7 mouse cellular contexts compared by ENCODE assay signal in genomic region chr11:43575376-43576151, GRCm38 (mm10). TPM values are rescaled to one million over a fixed set of nuclear protein-coding genes. Genes with fewer than 3 reads are reported as not detected.
A peak's percentile ranks its signal among the peaks of the same experiment; 100 is the strongest.
DNase-seq lines count a peak whose midpoint lies in the region; ATAC-seq and TF ChIP-seq lines count a peak whose summit lies in the region.

No protein-coding gene starts in this region.

- no peaks in the 10 kb centered on the region for H3K9me3 ChIP-seq in hindbrain, postnatal 0 days (ENCODE audit: low read length)
- H3K9me3 ChIP-seq in midbrain, embryonic 12.5 days = no peaks in the 10 kb centered on the region

- H3K27ac ChIP-seq in hindbrain, postnatal 0 days = peak overlapping the region; percentile 12
- peak overlapping the region; percentile 97 for H3K27ac ChIP-seq in midbrain, embryonic 12.5 days (replicated peaks)

- TF ChIP-seq CTCF in brain, embryonic 14.5 days (IDR thresholded peaks at IDR 0.05; ENCODE audit: borderline replicate concordance, extremely low read depth, insufficient read depth, insufficient read length) = no peak
- TF ChIP-seq CTCF in hindbrain, postnatal 0 days (IDR thresholded peaks at IDR 0.05; ENCODE audit: low read depth) = no peak

- H3K4me2 ChIP-seq in hindbrain, postnatal 0 days (ENCODE audit: low read depth, low read length) = no peak overlapping the region
- H3K4me2 ChIP-seq in midbrain, embryonic 12.5 days (replicated peaks) = peak overlapping the region; percentile 43

- no peak overlapping the region for H3K9ac ChIP-seq in hindbrain, postnatal 0 days (replicated peaks; ENCODE audit: low read length)
- H3K9ac ChIP-seq in midbrain, embryonic 12.5 days (replicated peaks) = peak overlapping the region; percentile 47

- ATAC-seq in hindbrain, postnatal 0 days = peak; percentile 81
- ATAC-seq in midbrain, embryonic 12.5 days (ENCODE audit: low FRiP score, low read depth) = peak; percentile 96

- no peak overlapping the region for H3K4me3 ChIP-seq in hindbrain, postnatal 0 days (ENCODE audit: low read length)
- H3K4me3 ChIP-seq in midbrain, embryonic 12.5 days = no peak overlapping the region

- H3K36me3 ChIP-seq in hindbrain, postnatal 0 days (ENCODE audit: insufficient read depth, low read length) = no peaks in the 10 kb centered on the region; the same call in 1 of the 2 replicates
- H3K36me3 ChIP-seq in midbrain, embryonic 12.5 days = peaks cover 13% of the 10 kb centered on the region

- no peaks in the 10 kb centered on the region for H3K27me3 ChIP-seq in hindbrain, postnatal 0 days (ENCODE audit: insufficient read depth, low read length)
- H3K27me3 ChIP-seq in midbrain, embryonic 12.5 days = no peaks in the 10 kb centered on the region

- 0 out of 2 replicates have a peak, but pooled peaks cover 6% of the 10 kb centered on the region for H3K4me1 ChIP-seq in hindbrain, postnatal 0 days (ENCODE audit: insufficient read depth, low read length)
- H3K4me1 ChIP-seq in midbrain, embryonic 12.5 days = peaks cover 39% of the 10 kb centered on the region

- DNase-seq in brain, embryonic 14.5 days (ENCODE audit: low read depth) = peak; percentile 86
- peak; percentile 63 for DNase-seq in embryo, embryonic 9.5 days (ENCODE audit: extremely low spot score)
- DNase-seq in hindbrain, postnatal 0 days (ENCODE audit: low spot score) = peak; percentile 32
- DNase-seq in adrenal gland, postnatal 25 days = no peak
- no peak for DNase-seq in layer of hippocampus, postnatal 14 days (ENCODE audit: low spot score in 2 of 2)
- DNase-seq in urinary bladder, postnatal 25 days (ENCODE audit: low spot score) = no peak

- no peak for TF ChIP-seq POLR2A in brain, embryonic 14.5 days (IDR thresholded peaks at IDR 0.05; ENCODE audit: borderline replicate concordance, extremely low read depth, insufficient read depth, insufficient read length, poor library complexity, severe bottlenecking)

- 8% methylated on average over 9 of the region's 9 CpGs for WGBS in hindbrain, postnatal 0 days
- 3% methylated on average over 9 of the region's 9 CpGs for WGBS in midbrain, embryonic 12.5 days

RNA-seq across cellular contexts. Expression of gene 4933415A04Rik, which starts 11.3 kb away (rescaled TPM):
- polyA plus RNA-seq in brain, embryonic 14.5 days (2012; rRNA removed) = 0.67 and 1.2 TPM in 2 replicates
- total RNA-seq in hindbrain, postnatal 0 days (2014; rRNA removed) = 0.14 and 0.99 TPM in 2 replicates
- polyA plus RNA-seq in hindbrain, postnatal 0 days (2015; fragmentation: Nextera tagmentation; extraction: Ambion mirVana) = 2.6 and 2.9 TPM in 2 replicates
- 8.4 and 9.3 TPM in 2 replicates for polyA plus RNA-seq in midbrain, embryonic 12.5 days (2016; fragmentation: Nextera tagmentation; extraction: Ambion mirVana)
- 1.0 and 1.1 TPM in 2 replicates for total RNA-seq in adrenal gland, postnatal 25 days (2021)
- 1 to 10 TPM; 2.1 to 2.5 TPM for total RNA-seq in layer of hippocampus, postnatal 14 days (2021)

RNA-seq across cellular contexts. Expression of gene Fabp6, which starts 25.8 kb away (rescaled TPM):
- not detected in 2 replicates for polyA plus RNA-seq in brain, embryonic 14.5 days (2012; rRNA removed)
- total RNA-seq in hindbrain, postnatal 0 days (2014; rRNA removed) = not detected in 2 replicates
- not detected in 2 replicates for polyA plus RNA-seq in hindbrain, postnatal 0 days (2015; fragmentation: Nextera tagmentation; extraction: Ambion mirVana)
- polyA plus RNA-seq in midbrain, embryonic 12.5 days (2016; fragmentation: Nextera tagmentation; extraction: Ambion mirVana) = not detected in 2 replicates
- not detected in 2 replicates for total RNA-seq in adrenal gland, postnatal 25 days (2021)
- total RNA-seq in layer of hippocampus, postnatal 14 days (2021) = not detected

RNA-seq across cellular contexts. Expression of gene Ccnjl, which starts 47.0 kb away (rescaled TPM):
- polyA plus RNA-seq in brain, embryonic 14.5 days (2012; rRNA removed) = 6.2 and 8.2 TPM in 2 replicates
- 2.4 and 3.5 TPM in 2 replicates for total RNA-seq in hindbrain, postnatal 0 days (2014; rRNA removed)
- 4.6 and 5.5 TPM in 2 replicates for polyA plus RNA-seq in hindbrain, postnatal 0 days (2015; fragmentation: Nextera tagmentation; extraction: Ambion mirVana)
- polyA plus RNA-seq in midbrain, embryonic 12.5 days (2016; fragmentation: Nextera tagmentation; extraction: Ambion mirVana) = 32.4 and 32.6 TPM in 2 replicates
- total RNA-seq in adrenal gland, postnatal 25 days (2021) = 3.2 and 3.9 TPM in 2 replicates
- total RNA-seq in layer of hippocampus, postnatal 14 days (2021) = 1 to 10 TPM; 7.8 to 9.9 TPM

Comparison
In these comparisons a context has a peak if more than half of its experiments do, and no peak if none do; other contexts are left out.
1. DNase-seq: peak in brain, embryonic 14.5 days (single experiment), embryo, embryonic 9.5 days (single experiment) and hindbrain, postnatal 0 days (single experiment); none in adrenal gland, postnatal 25 days (single experiment), layer of hippocampus, postnatal 14 days (0 of 2) and urinary bladder, postnatal 25 days (single experiment).